Mouse (Mus musculus): ENCODE data around the gene Olfr139.

The Olfr139 gene

GRCm38 (mm10) chr11:74056451-74056850 is at the start of gene Olfr139, which contains the start of gene Olfr399:
TSS of gene Olfr139 (minus strand) at chr11:74056551.
TSS of gene Olfr399 (minus strand) at chr11:74056615.
- no peak for DNase-seq (ENCODE audit: low spot score in 2 of 2)

- DNase-seq (ENCODE audit: low spot score in 2 of 2): no peak
Measured at GRCm38 (mm10) chr11:74105066-74105465, 48.7 kb upstream of the Olfr139 start.

GRCm38 (mm10) chr11:74101507-74101906 is 45.2 kb upstream of the Olfr139 start:
- no peak for DNase-seq (ENCODE audit: low spot score in 2 of 2)

GRCm38 (mm10) chr11:74100724-74101123 is 44.4 kb upstream of the Olfr139 start:
- no peak for DNase-seq (ENCODE audit: low spot score in 2 of 2)

GRCm38 (mm10) chr11:74069655-74070054 is 13.3 kb upstream of the Olfr139 start, which contains the start of gene Zfp616:
TSS of gene Zfp616 (plus strand) at chr11:74069955.
- DNase-seq (ENCODE audit: low spot score in 2 of 2): no peak

GRCm38 (mm10) chr11:74051347-74051746 is 5.0 kb downstream of the Olfr139 start:
- no peak for DNase-seq (ENCODE audit: low spot score in 2 of 2)

All from spleen, postnatal 4 days (tissue).